In the genomic region with DNA sequence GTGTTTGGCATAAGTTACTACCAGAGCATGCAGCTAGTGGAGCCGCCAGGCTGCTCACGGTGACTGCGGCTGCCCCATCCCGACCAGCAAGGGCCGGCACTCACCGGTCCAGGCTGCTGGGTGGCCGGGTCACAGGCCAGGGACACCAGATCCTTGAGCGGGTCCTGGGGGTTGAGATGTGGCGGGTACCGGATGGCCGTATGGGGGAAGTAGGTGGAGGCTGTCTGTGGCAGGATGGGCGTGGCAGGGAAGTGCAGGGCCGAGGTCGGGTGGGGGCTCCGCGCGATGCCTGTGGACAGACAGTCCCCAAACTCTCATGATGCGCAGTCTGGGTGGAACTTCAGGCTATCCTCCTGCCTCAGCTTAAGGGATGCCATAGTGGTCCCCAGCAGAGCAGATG, we compare ENCODE assay signal across 1 mouse cellular context.
TF ChIP-seq lines count a peak whose summit lies in the region.

No protein-coding gene starts in this region.

TF ChIP-seq in ES-E14, 5 proteins besides CTCF, POLR2A, EP300 and RAD21:
- TF ChIP-seq MAFK (IDR thresholded peaks at IDR 0.05; ENCODE audit: insufficient read depth, low read depth, low read length), result no peak
- TF ChIP-seq ZNF384 (IDR thresholded peaks at IDR 0.05; ENCODE audit: low read depth, low read length), result no peak
- TF ChIP-seq ZC3H11A (IDR thresholded peaks at IDR 0.05; ENCODE audit: borderline replicate concordance, low read depth, low read length), result no peak
- no peak for TF ChIP-seq CHD2 (IDR thresholded peaks at IDR 0.05; ENCODE audit: low read depth, low read length)
- TF ChIP-seq HCFC1 (IDR thresholded peaks at IDR 0.05; ENCODE audit: borderline replicate concordance, insufficient read depth, low read length), result no peak
